Mouse (Mus musculus) liver, adult 2 months (tissue): ENCODE results near the gene Trpv4. TPM values are rescaled to one million over a fixed set of nuclear protein-coding genes. Genes with fewer than 3 reads are reported as not detected.

Source experiments
- DNase-seq: peaks from one replicate; pipeline ENCODE4 v3.0.0-alpha.2; 2011; ENCODE audit warnings: low read depth, low spot score; ENCODE audit errors: extremely low read depth
- H3K27ac ChIP-seq: fragments of 200-500 bp; replicated peaks from 2 replicates; pipeline ENCODE4 v1.5.1; 2012; ENCODE audit warnings: low read depth, mild to moderate bottlenecking, control low read depth, inconsistent platforms, low read length; ENCODE audit not compliant: insufficient read depth
- H3K27me3 ChIP-seq: fragments of 200-500 bp; 2 replicates; pipeline ENCODE4 v1.6.1; 2012; ENCODE audit warnings: mild to moderate bottlenecking, moderate library complexity, low read length, inconsistent platforms; ENCODE audit not compliant: control insufficient read depth, insufficient read depth
- H3K36me3 ChIP-seq: fragments of 200-500 bp; 2 replicates; pipeline ENCODE4 v1.6.1; 2012; ENCODE audit warnings: low read length, inconsistent platforms; ENCODE audit not compliant: control insufficient read depth, insufficient read depth
- H3K4me1 ChIP-seq: fragments of 200-500 bp; 2 replicates; pipeline ENCODE4 v1.6.1; 2011; ENCODE audit warnings: low read length; ENCODE audit not compliant: control insufficient read depth, insufficient read depth
- H3K4me3 ChIP-seq: fragments of 200-500 bp; 2 replicates; pipeline ENCODE4 v1.5.1; 2011; ENCODE audit warnings: low read depth, mild to moderate bottlenecking, control low read depth, low read length, moderate library complexity; ENCODE audit not compliant: insufficient read depth
- H3K79me2 ChIP-seq: fragments of 200-500 bp; 2 replicates; pipeline ENCODE4 v1.6.1; 2012; ENCODE audit warnings: inconsistent platforms, mild to moderate bottlenecking, low read length, moderate library complexity; ENCODE audit not compliant: control insufficient read depth, insufficient read depth
- H3K9ac ChIP-seq: fragments of 200-500 bp; 2 replicates; pipeline ENCODE4 v1.6.1; 2012; ENCODE audit warnings: low read depth, mild to moderate bottlenecking, control low read depth, inconsistent platforms, low read length
- CTCF ChIP-seq: fragments of 200-500 bp; IDR thresholded peaks from 2 replicates; pipeline ENCODE4 v1.5.1; 2011; ENCODE audit warnings: low read depth, low read length, control low read depth
- POLR2A ChIP-seq: fragments of 200-500 bp; IDR thresholded peaks from 2 replicates; pipeline ENCODE4 v1.6.1; 2011; ENCODE audit warnings: low read length, control low read depth; ENCODE audit not compliant: insufficient read depth; ENCODE audit errors: extremely low read depth
- WGBS: fragments of 180-500 bp; shearing (Covaris S2); methylation state at CpG from one replicate; pipeline ENCODE4 v1.1.7; 2018; 5-methylcytosine and 5-hydroxymethylcytosine counted together
- polyA plus RNA-seq: library from polyadenylated mRNA; depleted of rRNA; stranded (reverse); fragments of >200 nt; gene quantifications from 2 replicates; pipeline ENCODE4 v1.2.3, GENCODE M21; 2012
- total RNA-seq: library from RNA; depleted of rRNA; stranded (reverse); fragments of >200 nt; gene quantifications from 2 replicates; pipeline ENCODE4 v1.2.3, GENCODE M21; 2014

The Trpv4 gene
- total and polyA plus RNA-seq, 2 experiments: 0.09 to 0.50 TPM

DNA sequence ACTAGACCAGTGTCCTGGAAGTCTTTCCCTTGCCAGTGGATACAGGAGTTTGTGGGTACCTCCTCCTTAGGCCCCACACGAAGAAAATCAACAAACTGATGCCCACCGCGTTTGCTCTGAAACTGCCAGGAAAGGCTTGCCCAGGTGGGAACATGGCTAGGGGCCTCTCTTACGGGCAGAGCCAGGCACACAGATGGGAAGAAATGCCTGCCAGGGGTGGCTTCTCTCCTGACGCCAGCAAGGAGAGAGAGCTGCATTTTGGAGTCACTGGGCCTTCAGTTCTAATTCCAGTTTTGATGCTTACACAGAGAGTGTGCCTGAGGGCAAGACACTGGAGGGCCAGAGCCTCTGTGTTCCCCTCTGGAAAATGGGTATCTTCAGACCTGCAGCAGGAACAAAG is 12.3 kb downstream of the Trpv4 start:
- Histone ChIP-seq H3K27me3 (no peaks in the 10 kb centered on the region), H3K9ac (no peak overlapping the region), H3K36me3 (no peaks in the 10 kb centered on the region), H3K4me1 (no peaks in the 10 kb centered on the region), H3K4me3 (no peak overlapping the region), H3K27ac (no peak overlapping the region), H3K79me2 (no peaks in the 10 kb centered on the region)
- no peak for TF ChIP-seq CTCF
- TF ChIP-seq POLR2A: no peak
- DNase-seq: no peak
- 91% methylated on average over 5 of the region's 5 CpGs for WGBS

- no peak for DNase-seq
- H3K79me2 ChIP-seq: no peaks in the 10 kb centered on the region
- H3K4me3 ChIP-seq: no peak overlapping the region
- H3K36me3 ChIP-seq: no peaks in the 10 kb centered on the region
- WGBS: 27% methylated on average over 6 of the region's 6 CpGs
- no peaks in the 10 kb centered on the region for H3K4me1 ChIP-seq
- H3K9ac ChIP-seq: no peak overlapping the region
- H3K27me3 ChIP-seq: no peaks in the 10 kb centered on the region
- TF ChIP-seq CTCF (no peak), POLR2A (no peak)
- no peak overlapping the region for H3K27ac ChIP-seq
These were observed 13.3 kb downstream of the Trpv4 start for GRCm38 (mm10) chr5:114644918-114645317.

DNA sequence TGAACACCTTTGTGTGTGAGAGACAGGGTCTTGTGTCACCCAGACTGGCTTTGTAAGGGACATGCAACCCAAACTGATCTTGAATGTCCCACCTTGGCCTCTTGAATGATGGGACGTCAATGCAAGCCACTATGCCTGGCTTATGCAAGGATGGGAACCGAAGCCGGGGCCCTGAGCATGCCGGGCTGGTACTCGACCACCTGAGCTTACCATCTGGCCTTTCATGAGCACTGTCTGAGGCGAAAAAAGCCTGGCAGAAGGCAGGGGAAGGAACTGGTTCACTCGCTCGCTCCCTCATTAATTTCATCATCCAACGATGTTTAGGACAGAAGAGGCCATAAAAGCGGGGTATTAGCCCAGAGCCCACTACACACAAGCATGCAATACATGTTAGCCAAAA is 17.4 kb downstream of the Trpv4 start:
- WGBS: 81% methylated on average over 10 of the region's 10 CpGs
- Histone ChIP-seq H3K27me3 (no peaks in the 10 kb centered on the region), H3K9ac (no peak overlapping the region), H3K36me3 (no peaks in the 10 kb centered on the region), H3K4me1 (no peaks in the 10 kb centered on the region; the same call in 1 of the 2 replicates), H3K79me2 (no peaks in the 10 kb centered on the region), H3K4me3 (no peak overlapping the region), H3K27ac (no peak overlapping the region)
- no peak for DNase-seq
- TF ChIP-seq CTCF (no peak), POLR2A (no peak)

GRCm38 (mm10) chr5:114639645-114639957 is 18.6 kb downstream of the Trpv4 start:
- Histone ChIP-seq H3K4me1 (no peaks in the 10 kb centered on the region; the same call in 1 of the 2 replicates), H3K27me3 (no peaks in the 10 kb centered on the region), H3K27ac (no peak overlapping the region), H3K36me3 (no peaks in the 10 kb centered on the region), H3K9ac (no peak overlapping the region), H3K4me3 (no peak overlapping the region), H3K79me2 (no peaks in the 10 kb centered on the region)
- 20% methylated on average over 7 of the region's 7 CpGs for WGBS
- TF ChIP-seq POLR2A (no peak), CTCF (no peak)
- DNase-seq: no peak

DNA sequence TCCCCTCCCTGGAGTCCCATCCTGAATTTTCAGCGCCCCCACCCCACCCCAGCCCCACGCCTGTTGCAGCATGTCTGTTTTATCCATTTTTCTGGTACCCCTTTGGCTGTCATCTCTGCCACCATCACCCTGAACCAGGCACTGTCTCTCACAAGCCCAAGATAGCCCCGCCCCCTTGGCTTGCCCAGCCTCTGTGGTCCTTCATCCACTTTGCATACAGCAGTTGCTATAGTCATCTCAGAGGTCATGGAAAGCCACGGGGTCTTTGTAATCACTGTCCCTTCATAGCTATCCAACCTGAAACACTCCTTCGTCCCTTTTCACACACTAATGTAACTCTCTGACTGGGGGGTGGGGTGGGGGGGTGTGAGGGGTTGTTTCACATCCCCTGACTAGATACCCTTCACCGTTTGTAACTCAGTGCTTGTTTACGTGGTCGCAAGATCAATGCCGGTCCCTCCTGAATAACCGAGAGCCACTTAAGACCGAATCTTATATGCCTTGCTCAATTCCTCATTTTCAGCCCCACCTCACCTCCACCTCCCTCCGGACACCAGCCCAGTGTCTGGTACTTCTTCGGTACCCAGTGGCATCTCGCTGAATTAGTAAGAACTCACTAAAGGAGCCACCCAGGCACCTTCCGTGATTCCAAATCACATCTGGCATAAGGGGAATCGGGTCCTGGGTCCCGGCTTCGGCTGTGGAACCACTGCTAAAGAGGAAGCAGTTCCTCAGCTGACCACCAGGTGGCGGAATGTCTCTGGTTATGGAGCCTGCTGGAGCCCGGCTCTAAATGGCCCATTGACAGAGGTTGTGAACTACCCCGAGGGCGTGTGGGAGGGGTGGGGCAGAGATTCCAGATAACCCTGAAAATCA is 19.2 kb downstream of the Trpv4 start:
- no peak overlapping the region for H3K9ac ChIP-seq
- no peaks in the 10 kb centered on the region for H3K79me2 ChIP-seq
- peak; percentile 52 for DNase-seq
- H3K27ac ChIP-seq: no peak overlapping the region
- WGBS: 16% methylated on average over 22 of the region's 22 CpGs
- H3K36me3 ChIP-seq: no peaks in the 10 kb centered on the region
- H3K27me3 ChIP-seq: no peaks in the 10 kb centered on the region
- no peaks in the 10 kb centered on the region; the same call in 1 of the 2 replicates for H3K4me1 ChIP-seq
- H3K4me3 ChIP-seq: no peak overlapping the region
- TF ChIP-seq CTCF (peak; percentile 94), POLR2A (no peak)

GRCm38 (mm10) chr5:114636091-114636490 is 22.1 kb downstream of the Trpv4 start:
- Histone ChIP-seq H3K79me2 (no peaks in the 10 kb centered on the region), H3K36me3 (no peaks in the 10 kb centered on the region), H3K9ac (no peak overlapping the region), H3K4me1 (no peaks in the 10 kb centered on the region; the same call in 1 of the 2 replicates), H3K27me3 (no peaks in the 10 kb centered on the region), H3K4me3 (no peak overlapping the region), H3K27ac (no peak overlapping the region)
- TF ChIP-seq CTCF (no peak), POLR2A (no peak)
- 82% methylated on average over 25 of the region's 25 CpGs for WGBS
- no peak for DNase-seq
